Mouse (Mus musculus) MEL (cell line): ENCODE data around the gene Sigmar1.
"Not testable (repeated sequence)": the region's sequence is repeated elsewhere in the genome, so short reads cannot be mapped to it uniquely, and the experiment has no call there.

Experiments
- CHD2 ChIP-seq: IDR thresholded peaks from 2 replicates; pipeline ENCODE4 v1.6.1; 2011; ENCODE audit warnings: low read length, improper control_type of control experiment
- CTCF ChIP-seq, 3 experiments: IDR thresholded peaks in 2 of 3; conservative IDR thresholded peaks in 1 of 3; 2 replicates each; pipeline ENCODE4 v1.5.1; 2011 to 2012; ENCODE audit warnings: low read length in 3 of 3, low read depth in 2 of 3, mild to moderate bottlenecking in 2 of 3, improper control_type of control experiment in 1 of 3, inconsistent platforms in 1 of 3, mixed read lengths in 1 of 3, moderate library complexity in 1 of 3; ENCODE audit not compliant: control insufficient read depth in 1 of 3, insufficient read depth in 1 of 3, poor library complexity in 1 of 3, severe bottlenecking in 1 of 3
- MAZ ChIP-seq: IDR thresholded peaks from 2 replicates; pipeline ENCODE4 v1.6.1; 2012; ENCODE audit warnings: low read depth, mild to moderate bottlenecking, inconsistent platforms, low read length, improper control_type of control experiment
- MYB ChIP-seq: IDR thresholded peaks from 2 replicates; pipeline ENCODE4 v1.6.1; 2011; ENCODE audit warnings: mild to moderate bottlenecking, low read depth, low read length, improper control_type of control experiment
- POLR2A ChIP-seq, 2 experiments: IDR thresholded peaks; 2 replicates each; pipeline ENCODE4 v1.6.1; 2011 to 2012; ENCODE audit warnings: low read length in 2 of 2, mild to moderate bottlenecking in 2 of 2, control low read depth in 1 of 2, improper control_type of control experiment in 1 of 2, low read depth in 1 of 2, moderate library complexity in 1 of 2; ENCODE audit not compliant: control insufficient read depth in 1 of 2, insufficient read depth in 1 of 2, poor library complexity in 1 of 2
- TCF12 ChIP-seq: IDR thresholded peaks from 2 replicates; pipeline ENCODE4 v1.6.1; 2014; ENCODE audit warnings: low read depth, mild to moderate bottlenecking, inconsistent platforms, low read length, improper control_type of control experiment, moderate library complexity
- UBTF ChIP-seq: IDR thresholded peaks from 2 replicates; pipeline ENCODE4 v1.6.1; 2012; ENCODE audit warnings: low read depth, mild to moderate bottlenecking, inconsistent platforms, low read length, improper control_type of control experiment, moderate library complexity, borderline replicate concordance; ENCODE audit not compliant: insufficient read depth
- USF1 ChIP-seq: IDR thresholded peaks from 2 replicates; pipeline ENCODE4 v1.6.1; 2014; ENCODE audit warnings: low read depth, mild to moderate bottlenecking, inconsistent platforms, low read length, improper control_type of control experiment, moderate library complexity

- TF ChIP-seq CTCF (IDR thresholded peaks at IDR 0.05 in 2 of 3, conservative IDR thresholded peaks at IDR 0.05 in 1 of 3; ENCODE audit: control insufficient read depth in 1 of 3, insufficient read depth in 1 of 3, low read depth in 2 of 3, low read length in 3 of 3, poor library complexity in 1 of 3, severe bottlenecking in 1 of 3); USF1; CHD2; POLR2A (IDR thresholded peaks at IDR 0.05; ENCODE audit: control insufficient read depth in 1 of 2, insufficient read depth in 1 of 2, low read depth in 1 of 2, low read length in 2 of 2, poor library complexity in 1 of 2); MYB; UBTF; MAZ; TCF12: not testable (repeated sequence)
These were observed 56.2 kb downstream of the Sigmar1 start, which contains the start of gene Il11ra1 for GRCm38 (mm10) chr4:41699783-41700182.
